Mouse (Mus musculus) embryonic facial prominence, embryonic 12.5 days (tissue): Measurements from ENCODE around the gene Ldhd. TPM values are rescaled to one million over a fixed set of nuclear protein-coding genes. Genes with fewer than 3 reads are reported as not detected.

Experiments
- ATAC-seq: fragments of 200-750 bp; cut with Nextera tagmentation; 2 replicates; pipeline ENCODE4 v1.8.0; 2017; ENCODE audit not compliant: insufficient number of reproducible peaks, insufficient read depth, low FRiP score, low TSS enrichment
- H3K27ac ChIP-seq: fragments of 300-500 bp; sonication (generic); 2 replicates; pipeline ENCODE4 v1.5.1; 2016; ENCODE audit warnings: mild to moderate bottlenecking
- H3K27me3 ChIP-seq: fragments of 300-500 bp; sonication (generic); 2 replicates; pipeline ENCODE4 v1.6.1; 2016; ENCODE audit warnings: mild to moderate bottlenecking, moderate library complexity
- H3K36me3 ChIP-seq: fragments of 300-500 bp; sonication (generic); 2 replicates; pipeline ENCODE4 v1.6.1; 2016; ENCODE audit warnings: mild to moderate bottlenecking
- H3K4me1 ChIP-seq: fragments of 300-500 bp; sonication (generic); 2 replicates; pipeline ENCODE4 v1.6.1; 2016
- H3K4me2 ChIP-seq: fragments of 300-500 bp; sonication (generic); replicated peaks from 2 replicates; pipeline ENCODE4 v1.6.1; 2016; ENCODE audit warnings: mild to moderate bottlenecking, moderate library complexity
- H3K4me3 ChIP-seq: fragments of 300-500 bp; sonication (generic); 2 replicates; pipeline ENCODE4 v1.5.1; 2016; ENCODE audit warnings: mild to moderate bottlenecking
- H3K9ac ChIP-seq: fragments of 300-500 bp; sonication (generic); 2 replicates; pipeline ENCODE4 v1.6.1; 2016; ENCODE audit warnings: mild to moderate bottlenecking, moderate library complexity
- H3K9me3 ChIP-seq: fragments of 300-500 bp; sonication (generic); 2 replicates; pipeline ENCODE4 v1.6.1; 2016; ENCODE audit warnings: mild to moderate bottlenecking, moderate library complexity
- WGBS: fragments of 180-500 bp; shearing (Covaris S2); methylation state at CpG from one replicate; pipeline ENCODE4 v1.1.7; 2016; 5-methylcytosine and 5-hydroxymethylcytosine counted together
- polyA plus RNA-seq: library from polyadenylated mRNA; unstranded; fragments of >200 nt; fragmentation: Nextera tagmentation; extraction: Ambion mirVana; gene quantifications from 2 replicates; pipeline ENCODE4 v1.2.1, GENCODE M21; 2016

Ldhd gene
- polyA plus RNA-seq, 1 experiment from 2014 or later, result 0.29 TPM

DNA sequence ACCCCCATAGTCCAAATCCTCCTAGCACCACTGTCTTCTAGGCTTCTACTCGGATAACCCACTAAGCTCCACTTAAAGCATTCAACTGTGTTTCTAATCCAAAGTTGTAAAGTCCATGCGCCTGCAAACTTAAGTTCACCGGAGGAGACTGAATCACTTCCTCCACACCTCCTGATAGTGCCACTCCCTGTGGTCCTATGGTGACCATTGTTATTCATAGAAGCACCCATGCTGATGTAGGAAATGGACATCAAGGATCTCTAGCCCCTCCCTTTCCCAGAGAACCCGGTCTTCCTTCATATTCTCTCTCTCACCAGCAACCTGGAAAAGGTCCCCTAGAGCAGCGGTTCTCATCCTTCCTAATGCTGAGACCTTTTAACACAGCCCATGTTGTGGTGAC, 17.0 kb downstream of the Ldhd start:
- no peak overlapping the region for H3K27ac ChIP-seq
- H3K4me2 ChIP-seq, result no peak overlapping the region
- ATAC-seq, result no peak
- H3K27me3 ChIP-seq, result no peaks in the 10 kb centered on the region
- 91% methylated on average over 5 of the region's 5 CpGs for WGBS
- no peak overlapping the region for H3K4me3 ChIP-seq
- no peaks in the 10 kb centered on the region for H3K9me3 ChIP-seq
- H3K4me1 ChIP-seq, result 0 out of 2 replicates have a peak, but pooled peaks cover 2% of the 10 kb centered on the region
- peaks cover 20% of the 10 kb centered on the region; the same call in 1 of the 2 replicates for H3K36me3 ChIP-seq
- H3K9ac ChIP-seq, result no peak overlapping the region

DNA sequence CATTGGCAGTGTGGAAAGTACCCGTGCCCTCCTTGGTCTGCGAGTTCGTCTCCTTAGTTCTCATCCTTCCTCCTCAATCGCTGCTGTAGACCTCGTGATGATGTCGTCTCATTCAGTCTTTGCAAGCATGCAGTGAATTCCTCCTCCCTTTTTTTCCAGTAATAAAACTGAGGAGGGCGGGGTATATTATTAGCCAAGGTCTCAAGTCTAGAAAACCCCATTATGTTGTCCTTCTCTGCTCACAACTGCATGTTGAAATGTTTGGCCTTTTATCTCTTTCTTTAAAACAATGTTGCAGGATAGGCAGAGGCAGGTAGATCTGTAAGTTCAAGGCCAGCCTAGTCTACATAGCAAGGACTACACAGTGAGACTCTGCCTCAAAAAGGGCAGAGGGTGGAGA, 22.8 kb downstream of the Ldhd start:
- H3K9ac ChIP-seq, result no peak overlapping the region
- H3K4me3 ChIP-seq, result no peak overlapping the region
- H3K4me2 ChIP-seq, result no peak overlapping the region
- H3K9me3 ChIP-seq, result no peaks in the 10 kb centered on the region
- H3K36me3 ChIP-seq, result peaks cover 18% of the 10 kb centered on the region
- no peaks in the 10 kb centered on the region for H3K4me1 ChIP-seq
- no peaks in the 10 kb centered on the region for H3K27me3 ChIP-seq
- ATAC-seq, result no peak
- WGBS, result 92% methylated on average over 7 of the region's 7 CpGs
- H3K27ac ChIP-seq, result no peak overlapping the region

DNA sequence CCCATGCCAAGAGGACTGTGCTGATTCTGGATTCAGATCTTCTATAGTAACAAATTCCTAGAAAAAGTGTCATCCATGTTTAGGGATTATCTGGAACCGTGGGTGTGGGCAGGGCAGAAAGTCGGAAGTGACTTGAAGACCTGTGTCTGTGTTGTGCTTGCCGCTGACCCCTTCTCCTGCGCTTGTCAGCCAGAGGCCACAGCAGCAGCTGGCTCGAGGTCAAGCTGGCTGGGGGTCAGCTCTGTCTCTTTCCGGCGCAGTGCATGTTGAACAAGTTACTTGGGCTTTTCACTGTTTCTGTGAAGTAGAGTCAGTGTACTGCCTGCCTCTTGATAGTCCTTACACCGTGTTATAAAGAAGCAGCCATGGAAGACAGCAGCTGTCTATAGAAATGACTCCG, 23.2 kb downstream of the Ldhd start:
- Histone ChIP-seq H3K36me3 (peaks cover 14% of the 10 kb centered on the region), H3K9ac (no peak overlapping the region), H3K4me2 (no peak overlapping the region), H3K4me3 (no peak overlapping the region), H3K9me3 (no peaks in the 10 kb centered on the region), H3K27ac (no peak overlapping the region), H3K27me3 (no peaks in the 10 kb centered on the region), H3K4me1 (no peaks in the 10 kb centered on the region)
- no peak for ATAC-seq
- WGBS, result 84% methylated on average over 9 of the region's 9 CpGs

DNA sequence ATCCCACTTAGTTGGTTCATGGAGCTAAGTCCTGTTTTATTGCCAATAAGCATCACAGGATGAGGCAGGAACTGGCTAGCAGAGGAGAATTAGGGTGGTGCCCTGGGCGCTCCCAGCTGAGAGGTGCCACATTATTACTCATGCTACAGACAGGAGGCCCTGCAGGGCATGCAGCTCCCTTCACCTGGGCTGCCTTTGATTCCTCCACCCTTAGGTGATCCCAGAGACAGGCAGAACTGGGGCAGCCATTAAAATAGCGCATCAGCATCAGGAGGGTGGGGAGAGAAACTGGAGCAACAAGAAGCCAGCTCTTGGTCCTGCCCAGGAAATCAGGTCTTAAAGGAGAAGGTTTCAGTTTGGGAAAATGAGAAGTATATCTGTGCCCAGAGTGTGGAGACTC, 25.2 kb downstream of the Ldhd start:
- Histone ChIP-seq H3K9me3 (no peaks in the 10 kb centered on the region), H3K27me3 (no peaks in the 10 kb centered on the region), H3K9ac (no peak overlapping the region), H3K36me3 (peaks cover 18% of the 10 kb centered on the region), H3K4me1 (no peaks in the 10 kb centered on the region), H3K4me2 (no peak overlapping the region), H3K27ac (no peak overlapping the region), H3K4me3 (no peak overlapping the region)
- WGBS, result 95% methylated on average over 2 of the region's 2 CpGs
- no peak for ATAC-seq

DNA sequence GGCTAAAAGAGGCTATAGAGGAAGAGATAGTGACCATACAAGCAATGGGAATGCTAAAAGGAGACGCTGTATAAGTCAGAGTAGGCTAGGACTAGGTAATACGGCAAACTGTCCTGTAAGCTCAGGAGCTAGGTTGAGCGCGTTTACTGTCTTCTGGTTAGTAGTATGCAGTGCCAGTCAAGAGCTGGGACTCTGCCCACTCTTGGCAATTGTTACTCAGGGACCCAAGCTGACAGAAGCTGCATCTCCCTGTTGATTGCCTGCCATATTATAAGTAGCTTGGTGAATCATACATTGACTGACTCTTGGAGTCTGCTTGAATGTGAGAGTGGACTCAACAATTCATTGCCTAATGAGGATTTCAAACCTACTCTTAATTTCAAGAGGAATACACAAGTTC, 28.1 kb downstream of the Ldhd start:
- no peak overlapping the region for H3K4me3 ChIP-seq
- no peak overlapping the region for H3K9ac ChIP-seq
- no peak overlapping the region for H3K27ac ChIP-seq
- WGBS, result 95% methylated on average over 4 of the region's 4 CpGs
- peaks cover 7% of the 10 kb centered on the region; the same call in 1 of the 2 replicates for H3K4me1 ChIP-seq
- H3K27me3 ChIP-seq, result no peaks in the 10 kb centered on the region
- no peaks in the 10 kb centered on the region for H3K9me3 ChIP-seq
- H3K4me2 ChIP-seq, result no peak overlapping the region
- H3K36me3 ChIP-seq, result peaks cover 10% of the 10 kb centered on the region
- ATAC-seq, result no peak

DNA sequence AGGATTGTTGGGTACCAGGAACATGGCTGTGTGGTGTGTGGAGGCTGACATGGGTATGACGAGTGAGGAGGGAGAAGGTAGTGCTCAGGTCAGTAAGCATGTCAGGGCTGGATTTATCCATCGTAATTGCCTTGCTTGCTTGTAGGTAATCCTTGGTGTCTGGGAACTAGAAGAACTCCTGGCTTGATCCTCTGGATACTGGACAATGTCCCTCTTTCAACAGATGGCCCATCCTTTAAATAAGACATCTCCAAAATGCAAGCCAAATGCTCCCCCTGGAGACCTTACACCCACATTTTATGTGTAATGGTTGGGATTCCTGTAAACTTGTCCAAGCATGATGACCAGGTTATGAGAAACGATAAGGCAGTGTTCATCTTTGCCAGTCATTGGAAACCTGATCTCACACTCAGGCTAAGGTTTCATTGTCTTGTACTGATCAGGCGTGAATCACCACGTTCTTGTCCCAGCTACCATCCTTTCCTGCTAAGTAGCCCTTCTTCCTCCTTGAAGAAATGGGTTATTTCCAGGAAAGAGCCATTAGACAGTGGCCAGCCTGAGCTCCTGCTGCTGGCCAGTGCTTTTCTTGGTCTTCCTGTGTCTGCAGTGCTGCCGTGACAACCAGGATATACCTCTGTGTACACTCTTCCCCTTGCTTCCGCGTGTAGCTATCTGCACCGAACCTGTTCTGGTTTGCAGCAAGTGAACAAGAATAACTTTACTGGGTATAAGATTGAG, 30.3 kb downstream of the Ldhd start:
- ATAC-seq, result no peak
- Histone ChIP-seq H3K9ac (no peak overlapping the region), H3K4me1 (peaks cover 19% of the 10 kb centered on the region; the same call in 1 of the 2 replicates), H3K9me3 (no peaks in the 10 kb centered on the region), H3K27ac (no peak overlapping the region), H3K4me2 (no peak overlapping the region), H3K27me3 (no peaks in the 10 kb centered on the region), H3K36me3 (0 out of 2 replicates have a peak, but pooled peaks cover 3% of the 10 kb centered on the region), H3K4me3 (no peak overlapping the region)
- 82% methylated on average over 9 of the region's 9 CpGs for WGBS

DNA sequence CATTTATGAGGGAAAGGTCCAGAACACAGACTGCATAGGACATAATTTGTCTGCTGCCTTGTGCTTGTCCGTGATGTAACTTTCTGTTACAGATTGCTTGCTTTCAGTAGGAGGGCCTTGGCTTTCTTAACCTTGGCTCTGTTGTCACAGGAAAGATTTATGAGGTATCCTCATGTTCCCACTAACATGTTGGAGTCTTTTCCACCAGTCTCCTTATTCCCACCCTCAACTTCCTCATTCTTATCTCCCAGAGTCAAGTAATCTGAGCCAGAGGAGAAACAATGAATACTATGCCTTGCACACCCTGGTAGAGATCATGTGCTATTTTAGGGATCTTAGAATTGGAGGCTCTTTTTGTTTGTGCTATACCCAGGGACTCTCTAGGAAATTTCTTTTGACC, 32.9 kb downstream of the Ldhd start:
- no peaks in the 10 kb centered on the region for H3K9me3 ChIP-seq
- peaks cover 21% of the 10 kb centered on the region; the same call in 1 of the 2 replicates for H3K4me1 ChIP-seq
- H3K36me3 ChIP-seq, result 0 out of 2 replicates have a peak, but pooled peaks cover 3% of the 10 kb centered on the region
- H3K27me3 ChIP-seq, result no peaks in the 10 kb centered on the region
- ATAC-seq, result no peak
- WGBS, result 56% methylated on average over 1 of the region's 1 CpGs
- peak overlapping the region; percentile 58; the same call in 1 of the 2 replicates for H3K27ac ChIP-seq
- H3K4me3 ChIP-seq, result no peak overlapping the region
- no peak overlapping the region for H3K9ac ChIP-seq
- no peak overlapping the region for H3K4me2 ChIP-seq

DNA sequence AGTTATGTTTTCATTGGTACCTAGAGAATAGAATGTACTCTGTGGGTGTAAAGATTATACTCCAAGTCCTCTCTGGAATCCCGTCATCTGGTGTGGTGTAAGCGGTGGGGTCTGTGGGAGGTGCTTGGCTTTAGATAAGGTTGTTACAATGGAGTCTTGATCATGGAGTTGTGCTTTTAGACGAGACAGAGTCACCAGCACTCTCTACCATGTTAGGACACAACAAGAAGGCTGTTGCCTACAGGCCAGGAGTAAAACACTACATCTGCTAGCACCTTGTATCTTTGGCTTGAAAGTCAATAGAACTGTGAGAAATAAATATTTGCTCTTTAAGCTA, 33.7 kb downstream of the Ldhd start:
- Histone ChIP-seq H3K9ac (no peak overlapping the region), H3K4me3 (no peak overlapping the region), H3K27me3 (no peaks in the 10 kb centered on the region), H3K36me3 (0 out of 2 replicates have a peak, but pooled peaks cover 3% of the 10 kb centered on the region), H3K9me3 (no peaks in the 10 kb centered on the region), H3K4me1 (peaks cover 24% of the 10 kb centered on the region; the same call in 1 of the 2 replicates), H3K4me2 (no peak overlapping the region), H3K27ac (no peak overlapping the region)
- 67% methylated on average over 3 of the region's 3 CpGs for whole genome bisulfite sequencing
- ATAC-seq, result no peak

DNA sequence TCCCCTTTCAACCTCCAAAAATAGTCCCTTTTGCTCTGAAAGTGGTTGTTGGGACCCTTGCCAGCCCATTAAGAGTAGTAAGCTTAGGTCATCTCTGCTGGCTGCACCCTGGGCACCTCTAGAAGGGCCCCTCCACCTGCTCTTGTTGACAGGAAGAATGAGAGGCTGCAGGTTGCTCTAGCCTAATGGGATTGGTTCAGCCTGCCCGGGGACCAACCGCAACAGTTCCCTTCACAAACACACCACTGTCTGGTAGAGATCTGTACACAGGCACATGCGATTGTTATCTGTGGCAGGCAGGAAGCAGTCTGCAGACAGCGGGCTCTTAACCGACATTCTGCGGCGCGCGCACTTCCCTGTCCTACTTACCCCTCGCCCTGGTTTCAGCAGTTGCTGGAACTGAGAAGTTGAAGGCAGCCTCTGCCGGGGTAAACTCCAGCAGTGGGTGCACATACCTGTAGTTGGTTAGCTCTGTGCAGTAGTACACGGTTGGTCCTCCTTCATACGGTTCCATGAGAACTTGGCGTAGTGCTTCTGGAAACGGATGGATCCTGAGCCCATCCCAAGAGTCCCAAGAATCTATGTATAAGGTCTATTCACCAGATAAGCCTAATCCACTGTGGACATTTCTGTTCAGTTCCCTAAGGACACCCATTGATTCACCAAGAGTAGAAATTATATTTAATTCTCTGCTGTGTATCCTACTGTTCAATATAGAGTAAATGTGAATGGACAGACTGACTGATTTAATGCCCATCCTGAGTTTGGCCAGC, 34.3 kb downstream of the Ldhd start:
- H3K9me3 ChIP-seq, result no peaks in the 10 kb centered on the region
- H3K4me1 ChIP-seq, result peaks cover 24% of the 10 kb centered on the region; the same call in 1 of the 2 replicates
- no peak overlapping the region for H3K4me2 ChIP-seq
- no peaks in the 10 kb centered on the region for H3K27me3 ChIP-seq
- no peaks in the 10 kb centered on the region for H3K36me3 ChIP-seq
- no peak for ATAC-seq
- H3K9ac ChIP-seq, result no peak overlapping the region
- H3K4me3 ChIP-seq, result no peak overlapping the region
- 81% methylated on average over 15 of the region's 15 CpGs for WGBS
- H3K27ac ChIP-seq, result no peak overlapping the region

DNA sequence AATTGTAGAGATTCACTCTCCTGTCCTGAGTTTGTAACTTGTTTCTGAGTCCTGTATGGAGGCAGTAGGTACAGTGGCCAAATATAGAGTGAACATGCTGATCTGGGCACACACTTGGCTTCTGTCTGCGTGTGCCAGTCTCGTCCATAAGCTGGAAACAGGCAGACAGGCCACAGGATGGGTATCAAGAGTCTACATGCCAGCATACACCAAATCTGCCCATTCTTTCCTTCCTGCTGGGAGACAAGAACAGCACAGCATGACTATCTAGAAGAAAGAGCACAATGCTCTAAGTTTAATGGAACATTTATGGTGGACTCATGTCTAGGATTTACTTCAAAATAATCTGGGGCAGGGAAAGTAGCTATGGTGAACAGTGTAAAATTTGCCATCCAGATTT, 35.2 kb downstream of the Ldhd start:
- Histone ChIP-seq H3K4me3 (no peak overlapping the region), H3K4me1 (peaks cover 24% of the 10 kb centered on the region; the same call in 1 of the 2 replicates), H3K27me3 (no peaks in the 10 kb centered on the region), H3K9me3 (no peaks in the 10 kb centered on the region), H3K9ac (no peak overlapping the region), H3K36me3 (no peaks in the 10 kb centered on the region), H3K27ac (no peak overlapping the region), H3K4me2 (no peak overlapping the region)
- WGBS, result 90% methylated on average over 2 of the region's 2 CpGs
- no peak for ATAC-seq

DNA sequence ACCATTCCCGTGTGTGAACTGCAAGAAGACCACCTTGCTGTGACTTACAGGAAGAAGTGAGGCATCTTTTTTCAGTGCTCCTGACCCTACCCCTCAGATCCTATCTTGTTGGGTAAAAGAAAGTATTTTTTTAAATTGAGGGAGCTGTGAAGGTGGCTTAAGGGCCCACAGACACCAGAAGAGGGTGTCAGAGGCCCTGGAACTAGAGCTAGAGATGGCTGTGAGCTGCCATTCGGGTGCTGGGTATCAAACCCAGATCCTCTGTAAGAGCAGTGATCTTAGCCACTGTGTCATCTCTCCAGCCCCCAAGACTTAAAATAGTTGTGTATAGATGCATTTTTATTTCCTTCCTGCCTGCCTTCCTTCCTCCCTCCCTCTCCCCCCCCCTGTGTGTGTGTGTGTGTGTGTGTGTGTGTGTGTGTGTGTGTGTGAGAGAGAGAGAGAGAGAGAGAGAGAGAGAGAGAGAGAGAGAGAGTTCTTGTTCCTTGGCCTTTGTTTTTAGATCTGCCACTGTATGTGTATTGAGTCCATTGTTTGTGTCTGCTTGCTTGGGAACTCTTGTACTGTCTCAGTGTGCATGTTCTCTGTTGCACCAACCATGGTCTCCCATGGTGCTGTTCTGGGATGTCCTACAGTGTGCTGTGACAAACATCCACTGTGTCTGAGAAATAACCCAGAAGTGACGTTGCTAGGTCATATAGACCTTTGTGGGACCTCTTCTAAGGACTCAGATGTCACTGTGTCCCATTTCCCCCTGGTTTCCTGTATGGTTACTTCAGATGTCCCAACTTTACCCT, 35.9 kb downstream of the Ldhd start:
- Histone ChIP-seq H3K27ac (no peak overlapping the region), H3K36me3 (no peaks in the 10 kb centered on the region), H3K9ac (no peak overlapping the region), H3K9me3 (no peaks in the 10 kb centered on the region), H3K4me1 (peaks cover 24% of the 10 kb centered on the region; the same call in 1 of the 2 replicates), H3K4me3 (no peak overlapping the region), H3K4me2 (no peak overlapping the region), H3K27me3 (no peaks in the 10 kb centered on the region)
- 80% methylated on average over 3 of the region's 3 CpGs for WGBS
- no peak for ATAC-seq
